Mouse (Mus musculus) liver, embryonic 14.5 days (tissue): ENCODE measurements around the gene Col1a1. TPM values are rescaled to one million over a fixed set of nuclear protein-coding genes. Genes with fewer than 3 reads are reported as not detected.

ENCODE experiments used
- ATAC-seq: fragments of 200-750 bp; cut with Nextera tagmentation; 2 replicates; pipeline ENCODE4 v1.8.0; 2017; ENCODE audit warnings: moderate number of reproducible peaks, mild to moderate bottlenecking, moderate library complexity; ENCODE audit not compliant: insufficient read depth
- DNase-seq, 3 experiments: peaks; one replicate each; pipeline ENCODE4 v3.0.0-alpha.2; 2012 to 2013; ENCODE audit warnings: low read depth in 3 of 3, low spot score in 3 of 3
- H3K27ac ChIP-seq: fragments of 300-500 bp; sonication (generic); 2 replicates; pipeline ENCODE4 v1.5.1; 2014; ENCODE audit warnings: moderate library complexity, mild to moderate bottlenecking, control low read depth, inconsistent platforms
- H3K27me3 ChIP-seq: fragments of 300-500 bp; sonication (generic); 2 replicates; pipeline ENCODE4 v1.6.1; 2014; ENCODE audit warnings: mild to moderate bottlenecking, low read length, moderate library complexity; ENCODE audit not compliant: control insufficient read depth, insufficient read depth
- H3K36me3 ChIP-seq: fragments of 300-500 bp; sonication (generic); replicated peaks from 2 replicates; pipeline ENCODE4 v1.6.1; 2014; ENCODE audit warnings: low read depth; ENCODE audit not compliant: control insufficient read depth, insufficient read depth
- H3K4me1 ChIP-seq, 2 experiments: fragments of 200-500 bp in 1 of 2; fragments of 300-500 bp in 1 of 2; sonication (generic) in 1 of 2; replicated peaks; 2 replicates each; pipeline ENCODE4 v1.6.1; 2012 to 2014; ENCODE audit warnings: antibody characterized with exemption in 1 of 2, inconsistent platforms in 1 of 2, low read length in 1 of 2; ENCODE audit not compliant: control insufficient read depth in 2 of 2, insufficient read depth in 2 of 2
- H3K4me2 ChIP-seq: fragments of 300-500 bp; sonication (generic); 2 replicates; pipeline ENCODE4 v1.6.1; 2014; ENCODE audit warnings: low read depth, mild to moderate bottlenecking, control low read depth, moderate library complexity
- H3K4me3 ChIP-seq, 2 experiments: fragments of 200-500 bp in 1 of 2; fragments of 300-500 bp in 1 of 2; sonication (generic) in 1 of 2; 2 replicates each; pipeline ENCODE4 v1.5.1; 2012 to 2014; ENCODE audit warnings: low read depth in 2 of 2, low read length in 2 of 2, mild to moderate bottlenecking in 2 of 2, control low read depth in 1 of 2, inconsistent platforms in 1 of 2, moderate library complexity in 1 of 2; ENCODE audit not compliant: insufficient read depth in 1 of 2
- H3K9ac ChIP-seq: fragments of 300-500 bp; sonication (generic); replicated peaks from 2 replicates; pipeline ENCODE4 v1.6.1; 2014; ENCODE audit warnings: mild to moderate bottlenecking, control low read depth, moderate library complexity
- H3K9me3 ChIP-seq: fragments of 300-500 bp; sonication (generic); 2 replicates; pipeline ENCODE4 v1.6.1; 2016; ENCODE audit warnings: low read length, mixed read lengths; ENCODE audit not compliant: control insufficient read depth
- CTCF ChIP-seq: IDR thresholded peaks from 2 replicates; pipeline ENCODE4 v1.5.1; 2016; ENCODE audit warnings: antibody characterized with exemption, low read depth, control low read depth
- EP300 ChIP-seq: IDR thresholded peaks from 2 replicates; pipeline ENCODE4 v1.6.1; 2016; ENCODE audit warnings: antibody characterized with exemption, low read depth
- WGBS: fragments of 180-500 bp; shearing (Covaris S2); extraction: QIAGEN DNeasy Blood & Tissue Kit; methylation state at CpG from one replicate; pipeline ENCODE4 v1.1.7; 2014; ENCODE audit not compliant: insufficient replicate concordance; 5-methylcytosine and 5-hydroxymethylcytosine counted together
- polyA plus RNA-seq, 2 experiments: library from polyadenylated mRNA; depleted of rRNA in 1 of 2; stranded (reverse) in 1 of 2; unstranded in 1 of 2; fragments of >200 nt; fragmentation: Nextera tagmentation in 1 of 2; extraction: Ambion mirVana in 1 of 2; gene quantifications; 2 replicates each; pipeline versions ENCODE4 v1.2.1 to v1.2.3; 2012 to 2014

Gene Col1a1
- polyA plus RNA-seq, 2 experiments: 14.1 to 30.8 TPM

DNA sequence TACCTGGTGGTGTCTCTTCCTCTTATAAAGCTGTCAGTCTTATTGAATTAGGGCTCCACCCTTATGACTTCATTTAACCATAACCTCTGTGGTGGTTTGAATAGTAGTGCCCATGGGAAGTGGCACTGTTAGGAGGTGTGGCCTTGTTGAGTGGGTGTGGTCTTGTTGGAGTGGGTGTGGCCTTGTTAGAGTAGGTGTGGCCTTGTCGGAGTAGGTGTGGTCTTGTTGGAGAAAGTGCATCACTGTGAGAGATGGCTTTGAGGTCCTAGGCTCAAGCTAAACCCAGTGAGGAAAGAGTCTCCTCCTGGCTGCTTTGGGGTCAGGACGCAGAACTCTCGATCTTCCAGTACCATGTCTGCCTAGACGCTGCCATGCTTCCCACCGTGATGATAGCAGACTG, 25.1 kb upstream of the Col1a1 start:
- no peaks in the 10 kb centered on the region for H3K27me3 ChIP-seq

DNA sequence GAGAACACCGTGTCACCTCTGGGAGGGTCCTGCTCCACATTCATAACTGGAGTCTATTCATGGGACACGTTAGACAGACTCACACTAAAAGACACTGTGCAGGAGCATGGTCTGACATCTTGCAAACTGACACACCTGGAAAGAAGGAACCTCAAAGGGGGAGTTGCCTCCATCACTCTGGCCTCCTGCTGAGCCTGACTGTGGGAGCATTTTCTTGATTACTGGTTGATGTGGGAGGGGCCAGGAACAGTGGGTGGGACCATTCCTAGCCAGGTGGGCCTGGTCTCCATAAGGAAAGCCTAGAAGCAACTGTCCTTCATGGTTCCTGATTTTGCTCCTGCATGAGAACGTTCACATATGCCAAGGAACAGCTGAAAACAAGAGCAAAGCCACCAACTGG, 23.5 kb upstream of the Col1a1 start:
- no peak for TF ChIP-seq EP300
- no peak for TF ChIP-seq CTCF
- WGBS: 45% methylated on average over 3 of the region's 3 CpGs
- no peaks in the 10 kb centered on the region for H3K36me3 ChIP-seq

More for the DNA sequence above, 25.1 kb upstream of the Col1a1 start:
- Histone ChIP-seq H3K9me3 (no peaks in the 10 kb centered on the region), H3K4me3 (no peak overlapping the region), H3K36me3 (no peaks in the 10 kb centered on the region), H3K4me2 (no peak overlapping the region), H3K9ac (no peak overlapping the region), H3K4me1 (no peaks in the 10 kb centered on the region), H3K27ac (no peak overlapping the region)
- ATAC-seq (no peak), DNase-seq (no peak)
- WGBS: 69% methylated on average over 5 of the region's 5 CpGs
- TF ChIP-seq EP300 (no peak), CTCF (no peak)

GRCm38 (mm10) chr11:94913302-94914090, 22.5 kb upstream of the Col1a1 start:
- H3K4me2 ChIP-seq: no peak overlapping the region
- no peak for ATAC-seq
- no peak overlapping the region for H3K9ac ChIP-seq
- H3K4me3 ChIP-seq: no peak overlapping the region
- no peaks in the 10 kb centered on the region for H3K4me1 ChIP-seq
- no peak for DNase-seq
- TF ChIP-seq CTCF: no peak
- no peak for TF ChIP-seq EP300
- no peaks in the 10 kb centered on the region for H3K36me3 ChIP-seq
- no peaks in the 10 kb centered on the region for H3K9me3 ChIP-seq
- WGBS: 71% methylated on average over 6 of the region's 6 CpGs
- no peak overlapping the region for H3K27ac ChIP-seq
- H3K27me3 ChIP-seq: no peaks in the 10 kb centered on the region

More for the DNA sequence above, 23.5 kb upstream of the Col1a1 start:
- DNase-seq (no peak), ATAC-seq (no peak)
- Histone ChIP-seq H3K9ac (no peak overlapping the region), H3K4me1 (no peaks in the 10 kb centered on the region), H3K9me3 (no peaks in the 10 kb centered on the region), H3K27ac (no peak overlapping the region), H3K4me2 (no peak overlapping the region), H3K4me3 (no peak overlapping the region), H3K27me3 (no peaks in the 10 kb centered on the region)

- H3K27me3 ChIP-seq: no peaks in the 10 kb centered on the region
- ATAC-seq: no peak
- DNase-seq: no peak
- H3K9me3 ChIP-seq: no peaks in the 10 kb centered on the region
- TF ChIP-seq EP300 (no peak), CTCF (no peak)
- H3K4me3 ChIP-seq: no peak overlapping the region
- H3K4me2 ChIP-seq: no peak overlapping the region
- no peaks in the 10 kb centered on the region for H3K36me3 ChIP-seq
- H3K4me1 ChIP-seq: no peaks in the 10 kb centered on the region
- no peak overlapping the region for H3K9ac ChIP-seq
- H3K27ac ChIP-seq: no peak overlapping the region
- 24% methylated on average over 13 of the region's 16 CpGs for WGBS
Measured at GRCm38 (mm10) chr11:94915675-94916403, 20.2 kb upstream of the Col1a1 start.

GRCm38 (mm10) chr11:94916477-94916876, 19.5 kb upstream of the Col1a1 start:
- no peak overlapping the region for H3K27ac ChIP-seq
- WGBS: 29% methylated on average over 4 of the region's 4 CpGs
- H3K4me2 ChIP-seq: no peak overlapping the region
- H3K9me3 ChIP-seq: no peaks in the 10 kb centered on the region
- ATAC-seq: no peak
- no peaks in the 10 kb centered on the region for H3K27me3 ChIP-seq
- no peaks in the 10 kb centered on the region for H3K4me1 ChIP-seq
- H3K9ac ChIP-seq: no peak overlapping the region
- H3K36me3 ChIP-seq: no peaks in the 10 kb centered on the region
- TF ChIP-seq EP300 (no peak), CTCF (no peak)
- no peak for DNase-seq
- H3K4me3 ChIP-seq: no peak overlapping the region
